Mouse (Mus musculus) kidney, adult 8-10 months (tissue): ENCODE data around the gene Nanos3.
A peak's percentile ranks its signal among the peaks of the same experiment; 100 is the strongest.

Experiments used
- DNase-seq, 2 experiments: peaks; one replicate each; pipeline ENCODE4 v3.0.0; 2022

Nanos3 gene

GRCm38 (mm10) chr8:84185117-84185516 is at the start of gene Nanos3:
Gene Nanos3, minus strand, starts transcription at chr8:84185217.
- DNase-seq, result no peak

- DNase-seq, result no peak
Measured at GRCm38 (mm10) chr8:84233055-84233454, 48.0 kb upstream of the Nanos3 start.

- DNase-seq, result no peak
Measured at GRCm38 (mm10) chr8:84230735-84231134, 45.7 kb upstream of the Nanos3 start.

GRCm38 (mm10) chr8:84223322-84224029 is 38.5 kb upstream of the Nanos3 start:
- DNase-seq, result no peak

GRCm38 (mm10) chr8:84222566-84223165 is 37.6 kb upstream of the Nanos3 start:
- no peak for DNase-seq

GRCm38 (mm10) chr8:84220105-84220504 is 35.1 kb upstream of the Nanos3 start:
- no peak for DNase-seq

- no peak for DNase-seq
Measured at GRCm38 (mm10) chr8:84218143-84218542, 33.1 kb upstream of the Nanos3 start.

GRCm38 (mm10) chr8:84217206-84217605 is 32.2 kb upstream of the Nanos3 start:
- no peak for DNase-seq

GRCm38 (mm10) chr8:84213277-84213676 is 28.3 kb upstream of the Nanos3 start:
- DNase-seq, result no peak

- no peak for DNase-seq
Measured at GRCm38 (mm10) chr8:84211881-84212563, 27.0 kb upstream of the Nanos3 start.

GRCm38 (mm10) chr8:84211202-84211601 is 26.2 kb upstream of the Nanos3 start:
- no peak for DNase-seq

- peak; percentile 57 to 78 for DNase-seq
Measured at GRCm38 (mm10) chr8:84210167-84210791, 25.3 kb upstream of the Nanos3 start.

GRCm38 (mm10) chr8:84208381-84209380 is 23.7 kb upstream of the Nanos3 start:
- peak in 1 of 2 experiments; percentile 32 for DNase-seq

- DNase-seq, result peak; percentile 42 to 55
Measured at GRCm38 (mm10) chr8:84207811-84208210, 22.8 kb upstream of the Nanos3 start.

GRCm38 (mm10) chr8:84206666-84207065 is 21.6 kb upstream of the Nanos3 start:
- no peak for DNase-seq

- no peak for DNase-seq
Measured at GRCm38 (mm10) chr8:84205073-84205472, 20.1 kb upstream of the Nanos3 start.

GRCm38 (mm10) chr8:84203975-84204772 is 19.2 kb upstream of the Nanos3 start:
- peak; percentile 73 to 74 for DNase-seq

- peak; percentile 82 to 86 for DNase-seq
Measured at GRCm38 (mm10) chr8:84202938-84203917, 18.2 kb upstream of the Nanos3 start.

GRCm38 (mm10) chr8:84202466-84202865 is 17.4 kb upstream of the Nanos3 start:
- peak; percentile 53 to 54 for DNase-seq
